Mouse (Mus musculus): ENCODE measurements around the gene Pqlc3.

DNA sequence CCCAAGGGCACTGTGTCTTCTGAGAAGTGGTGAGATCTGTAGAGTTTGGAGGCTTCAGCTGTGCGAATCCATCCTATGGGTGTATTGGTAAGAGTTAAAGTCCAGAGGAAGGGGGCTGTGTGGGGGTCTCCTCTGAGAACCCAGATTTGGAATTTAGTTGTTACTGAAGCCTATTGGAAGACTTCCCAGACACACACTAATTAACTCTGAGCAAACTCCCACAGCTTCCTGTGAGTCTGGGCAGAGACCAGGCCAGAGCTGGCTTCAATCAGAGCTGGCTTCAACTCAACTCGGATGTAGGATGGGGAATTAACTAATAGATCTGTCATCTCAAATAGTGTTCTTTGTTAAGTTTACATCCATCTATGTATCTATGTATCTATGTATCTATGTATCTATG lies 15.5 kb upstream of the Pqlc3 start:
- no peak for TF ChIP-seq FLI1 (IDR thresholded peaks at IDR 0.05; ENCODE audit: low read length)
- no peak for TF ChIP-seq GATA1 (IDR thresholded peaks at IDR 0.05; ENCODE audit: borderline replicate concordance, low read length)

Measured in megakaryocyte, embryonic 14.5 days (primary cell).